Mouse (Mus musculus) testis, adult 2 months (tissue): ENCODE results near the gene Baz1b. TPM values are rescaled to one million over a fixed set of nuclear protein-coding genes. Genes with fewer than 3 reads are reported as not detected.

Source experiments
- H3K27ac ChIP-seq: fragments of 200-500 bp; 2 replicates; pipeline ENCODE4 v1.5.1; 2012; ENCODE audit warnings: low read depth, low read length; ENCODE audit not compliant: control insufficient read depth, insufficient read depth
- H3K27me3 ChIP-seq: fragments of 200-500 bp; 2 replicates; pipeline ENCODE4 v1.6.1; 2012; ENCODE audit warnings: mild to moderate bottlenecking, low read length, moderate library complexity; ENCODE audit not compliant: control insufficient read depth, insufficient read depth
- H3K36me3 ChIP-seq: fragments of 200-500 bp; 2 replicates; pipeline ENCODE4 v1.6.1; 2012; ENCODE audit warnings: mild to moderate bottlenecking, low read length; ENCODE audit not compliant: control insufficient read depth, insufficient read depth
- H3K4me1 ChIP-seq: fragments of 200-500 bp; 2 replicates; pipeline ENCODE4 v1.6.1; 2012; ENCODE audit warnings: low read length; ENCODE audit not compliant: control insufficient read depth, insufficient read depth
- H3K4me3 ChIP-seq: fragments of 200-500 bp; 2 replicates; pipeline ENCODE4 v1.5.1; 2012; ENCODE audit warnings: low read depth, mild to moderate bottlenecking, low read length, moderate library complexity, mixed read lengths; ENCODE audit not compliant: control insufficient read depth
- CTCF ChIP-seq: fragments of 200-500 bp; IDR thresholded peaks from 2 replicates; pipeline ENCODE4 v1.5.1; 2012; ENCODE audit warnings: low read depth, mild to moderate bottlenecking, inconsistent platforms, low read length, moderate library complexity; ENCODE audit not compliant: control insufficient read depth, insufficient read depth, insufficient replicate concordance
- POLR2A ChIP-seq: fragments of 200-500 bp; IDR thresholded peaks from 2 replicates; pipeline ENCODE4 v1.6.1; 2012; ENCODE audit warnings: low read depth, mild to moderate bottlenecking, inconsistent platforms, low read length, moderate library complexity; ENCODE audit not compliant: control insufficient read depth
- polyA plus RNA-seq: library from polyadenylated mRNA; depleted of rRNA; stranded (reverse); fragments of >200 nt; gene quantifications from 2 replicates; pipeline ENCODE4 v1.2.3, GENCODE M21; 2012

Gene Baz1b
- polyA plus RNA-seq, 1 experiment: 7.7 TPM

DNA sequence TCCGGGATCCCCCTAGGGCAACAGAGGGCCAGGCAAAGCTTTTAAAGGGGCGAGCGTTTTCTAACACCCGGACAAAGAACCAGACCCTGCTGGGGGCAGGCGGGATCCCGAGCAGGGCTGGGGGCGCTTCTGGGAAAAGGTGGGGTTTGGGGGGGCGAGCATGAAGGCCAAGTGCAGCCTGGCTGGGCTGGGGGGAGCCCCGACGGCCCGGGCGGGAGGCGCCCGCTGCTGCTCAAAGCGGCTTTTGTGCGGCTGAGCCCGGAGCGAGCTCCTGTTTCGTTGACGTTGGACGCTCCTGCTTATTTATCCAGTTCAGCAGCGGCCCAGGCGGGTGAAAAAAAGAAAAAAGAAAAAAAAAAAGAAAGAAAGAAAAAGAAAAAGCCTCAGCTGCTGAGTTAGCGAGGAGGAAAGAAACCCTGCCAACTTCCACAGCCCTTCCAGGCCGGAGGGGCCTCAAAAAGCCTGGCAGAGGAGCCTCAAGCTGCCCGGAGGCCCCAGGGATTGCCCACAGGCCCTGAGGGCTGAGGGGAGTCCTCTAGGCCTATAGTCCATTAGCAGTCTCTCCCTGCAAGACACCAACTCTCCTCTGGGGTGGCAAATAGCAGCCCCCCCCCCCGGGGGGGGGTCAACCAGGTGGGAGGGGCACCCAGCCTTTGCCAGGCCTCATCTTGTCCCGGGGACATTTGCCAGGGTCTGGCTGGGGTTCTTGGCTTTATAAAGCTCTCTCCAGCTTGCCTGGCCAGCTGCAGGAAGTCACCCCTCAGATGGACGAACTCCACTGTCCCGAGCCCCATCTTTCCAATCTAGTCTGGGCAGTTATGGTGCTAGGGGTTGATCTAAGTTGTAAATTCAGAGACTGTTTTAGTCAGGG is 71.5 kb downstream of the Baz1b start:
- Histone ChIP-seq H3K4me3 (peak overlapping the region; percentile 17; the same call in 1 of the 2 replicates), H3K4me1 (peaks cover 5% of the 10 kb centered on the region), H3K27ac (no peak overlapping the region), H3K36me3 (no peaks in the 10 kb centered on the region), H3K27me3 (no peaks in the 10 kb centered on the region)
- TF ChIP-seq CTCF: no peak
- TF ChIP-seq POLR2A: no peak

- TF ChIP-seq CTCF (no peak), POLR2A (no peak)
- H3K27me3 ChIP-seq: no peaks in the 10 kb centered on the region
- peaks cover 10% of the 10 kb centered on the region for H3K4me1 ChIP-seq
- peak overlapping the region; percentile 11 for H3K4me3 ChIP-seq
- no peaks in the 10 kb centered on the region for H3K36me3 ChIP-seq
- H3K27ac ChIP-seq: no peak overlapping the region; the same call in 1 of the 2 replicates
These were observed 76.9 kb downstream of the Baz1b start for GRCm38 (mm10) chr5:135263866-135264503.

DNA sequence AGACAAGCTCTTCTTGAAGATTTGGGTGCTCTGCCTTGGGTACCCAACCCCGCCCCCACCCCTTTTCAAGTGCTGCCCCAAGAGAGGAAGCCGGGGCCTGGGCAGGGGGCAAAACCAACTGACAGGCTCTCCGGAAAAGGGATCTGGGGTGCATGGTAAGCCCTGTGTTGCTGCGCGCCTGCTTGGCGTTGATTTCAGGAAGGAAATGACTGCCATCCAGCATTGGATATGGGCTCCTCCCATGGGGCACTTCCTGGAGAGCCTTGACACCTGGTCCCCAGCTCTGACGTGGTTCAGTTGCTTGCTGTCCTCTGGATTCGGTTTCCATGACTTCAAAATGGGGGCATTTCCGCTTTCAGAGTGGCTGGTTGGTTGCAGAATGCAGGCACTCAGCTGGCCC is 77.5 kb downstream of the Baz1b start:
- H3K27me3 ChIP-seq: no peaks in the 10 kb centered on the region
- peaks cover 10% of the 10 kb centered on the region for H3K4me1 ChIP-seq
- TF ChIP-seq POLR2A (no peak), CTCF (no peak)
- no peak overlapping the region; the same call in 1 of the 2 replicates for H3K4me3 ChIP-seq
- no peaks in the 10 kb centered on the region for H3K36me3 ChIP-seq
- no peak overlapping the region for H3K27ac ChIP-seq

DNA sequence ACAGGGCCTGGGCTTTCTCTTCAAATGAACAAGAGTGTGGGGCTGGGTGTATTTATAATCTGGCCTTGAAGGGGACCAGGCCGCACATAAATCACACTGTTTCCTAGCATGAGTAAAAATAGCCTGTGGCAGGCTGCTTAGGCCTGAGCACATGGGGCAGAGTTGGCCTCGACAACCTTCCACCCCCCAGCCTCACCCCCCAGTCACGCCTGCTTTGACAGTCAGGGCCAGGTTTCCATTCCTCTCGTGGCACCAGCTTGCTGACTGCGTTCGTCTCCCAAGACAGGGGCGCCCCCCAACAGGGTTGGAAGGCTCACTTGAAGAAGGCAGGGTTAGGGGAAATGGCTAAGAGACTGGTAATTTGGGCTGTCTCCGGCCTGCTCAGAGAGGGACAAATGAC is 82.4 kb downstream of the Baz1b start:
- no peak overlapping the region for H3K4me3 ChIP-seq
- H3K27me3 ChIP-seq: no peaks in the 10 kb centered on the region
- peaks cover 3% of the 10 kb centered on the region for H3K4me1 ChIP-seq
- no peaks in the 10 kb centered on the region for H3K36me3 ChIP-seq
- H3K27ac ChIP-seq: no peak overlapping the region
- TF ChIP-seq CTCF (no peak), POLR2A (no peak)

DNA sequence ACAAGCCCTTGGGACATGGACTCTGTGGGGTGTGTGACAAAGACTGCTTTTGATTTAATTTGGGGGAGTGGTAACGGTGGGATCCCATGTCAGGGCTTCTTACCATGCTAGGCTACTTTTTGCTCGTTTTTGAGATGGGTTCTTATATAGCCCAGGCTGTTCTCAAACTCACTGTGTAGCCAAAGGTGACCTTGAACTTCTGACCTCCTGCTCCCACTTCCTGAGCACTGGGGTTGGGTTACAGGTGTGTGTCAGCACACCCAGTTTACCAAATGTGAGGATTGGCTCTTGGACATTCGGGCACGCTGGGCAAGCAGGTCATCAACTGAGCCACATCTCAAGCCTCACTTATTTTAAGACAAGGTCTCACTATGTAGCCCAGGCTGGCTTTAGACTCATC is 83.3 kb downstream of the Baz1b start:
- Histone ChIP-seq H3K4me1 (peaks cover 4% of the 10 kb centered on the region; the same call in 1 of the 2 replicates), H3K27ac (peak overlapping the region; percentile 22), H3K27me3 (no peaks in the 10 kb centered on the region), H3K36me3 (no peaks in the 10 kb centered on the region), H3K4me3 (no peak overlapping the region)
- no peak for TF ChIP-seq POLR2A
- TF ChIP-seq CTCF: no peak

DNA sequence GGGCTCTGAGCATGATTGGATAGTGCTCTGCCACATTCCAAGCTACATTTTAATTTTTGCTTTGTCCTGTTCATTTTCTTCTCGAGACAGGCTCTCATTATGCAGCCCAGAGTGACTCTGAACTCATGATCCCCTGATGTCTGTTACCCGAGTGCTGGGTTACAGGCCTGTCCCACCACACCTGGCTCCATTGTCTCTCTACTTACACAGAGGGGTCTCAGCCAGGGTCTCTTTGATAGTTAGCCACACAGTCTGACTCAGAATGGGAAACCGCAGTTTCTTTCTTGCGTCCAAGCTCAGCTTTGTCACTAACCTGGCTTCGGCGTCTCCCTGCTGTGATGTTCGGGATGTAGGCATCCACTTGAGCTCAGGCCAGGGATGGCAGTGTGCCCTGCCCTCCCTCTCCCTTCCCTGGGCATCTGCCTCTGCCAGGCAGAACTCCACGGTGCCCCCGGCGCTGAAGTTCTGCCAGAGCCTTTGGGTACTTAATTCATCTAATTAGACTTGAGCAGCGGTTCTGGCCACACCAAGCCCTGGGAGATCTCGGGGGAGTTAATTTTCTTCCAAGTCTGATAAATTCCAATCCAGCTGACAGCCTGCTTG is 84.6 kb downstream of the Baz1b start:
- H3K4me1 ChIP-seq: peaks cover 6% of the 10 kb centered on the region; the same call in 1 of the 2 replicates
- no peak overlapping the region for H3K4me3 ChIP-seq
- no peaks in the 10 kb centered on the region for H3K27me3 ChIP-seq
- TF ChIP-seq CTCF (no peak), POLR2A (no peak)
- no peaks in the 10 kb centered on the region for H3K36me3 ChIP-seq
- H3K27ac ChIP-seq: no peak overlapping the region
